Mouse (Mus musculus): ENCODE results near the gene Klhl1. TPM values are rescaled to one million over a fixed set of nuclear protein-coding genes. Genes with fewer than 3 reads are reported as not detected.

The Klhl1 gene
- total and polyA plus RNA-seq, 3 experiments, result 0.05 TPM; not detected in 2

DNA sequence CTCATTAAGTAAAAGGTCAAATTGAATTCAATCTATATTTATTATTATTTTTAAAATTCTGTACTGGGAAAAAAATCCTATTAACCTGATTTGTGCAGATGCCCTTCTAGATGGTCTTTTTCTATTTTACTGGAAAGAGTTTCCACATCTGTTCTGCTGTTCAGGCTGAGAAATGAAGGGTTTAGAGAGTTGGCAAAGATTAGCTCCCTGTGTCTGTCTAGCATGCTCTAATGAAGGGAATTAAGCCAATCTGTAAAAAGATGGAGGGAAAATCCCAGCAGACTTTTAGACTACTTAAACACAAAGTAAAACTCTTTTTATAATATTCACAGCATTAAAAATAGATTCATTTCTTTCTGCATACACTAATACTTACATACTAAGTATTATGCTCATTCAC lies 47.6 kb downstream of the Klhl1 start:
- no peaks in the 10 kb centered on the region for H3K36me3 ChIP-seq (replicated peaks)
- H3K27me3 ChIP-seq (ENCODE audit: insufficient read depth, low read length), result no peaks in the 10 kb centered on the region
- TF ChIP-seq POLR2AphosphoS5 (IDR thresholded peaks at IDR 0.05; ENCODE audit: insufficient replicate concordance, low read depth, low read length), result no peak
- TF ChIP-seq TAL1 (conservative IDR thresholded peaks at IDR 0.05; ENCODE audit: low read depth, low read length), result no peak
- TF ChIP-seq GATA1 (IDR thresholded peaks at IDR 0.05; ENCODE audit: borderline replicate concordance, low read length), result no peak
- TF ChIP-seq CTCF (IDR thresholded peaks at IDR 0.05; ENCODE audit: low read depth, low read length), result no peak
- TF ChIP-seq GATA2 (IDR thresholded peaks at IDR 0.05; ENCODE audit: borderline replicate concordance, low read depth, low read length), result no peak
- DNase-seq (ENCODE audit: low spot score) (no peak), ATAC-seq (ENCODE audit: extremely low read depth, insufficient number of reproducible peaks, low FRiP score, poor library complexity, severe bottlenecking) (no peak)
- H3K9me3 ChIP-seq (replicated peaks), result peaks cover 13% of the 10 kb centered on the region
- H3K4me1 ChIP-seq (ENCODE audit: insufficient read depth, low read depth, low read length), result no peaks in the 10 kb centered on the region
- H3K4me3 ChIP-seq (ENCODE audit: low read depth, low read length), result no peak overlapping the region

DNA sequence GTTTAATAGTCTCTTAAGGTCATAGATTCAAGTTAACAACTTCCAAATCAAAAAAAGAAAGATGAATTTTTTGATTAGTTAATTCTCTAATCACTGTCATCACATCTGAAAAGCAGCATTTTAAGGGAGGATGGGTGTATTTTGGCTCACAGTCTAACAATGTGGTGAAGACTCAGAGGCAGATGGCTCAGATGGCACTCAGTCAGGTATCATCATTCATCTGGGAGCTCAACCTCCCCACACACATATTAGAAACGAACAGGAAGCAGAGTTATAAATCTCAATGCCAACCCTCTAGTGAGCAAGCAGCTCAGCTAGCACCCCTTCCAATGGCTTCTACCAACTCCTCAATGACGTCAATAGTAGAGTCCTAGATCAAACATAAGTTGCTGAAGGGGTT lies 57.1 kb downstream of the Klhl1 start:
- H3K9me3 ChIP-seq (replicated peaks), result 0 out of 2 replicates have a peak, but pooled peaks cover 2% of the 10 kb centered on the region
- no peak overlapping the region for H3K4me3 ChIP-seq (ENCODE audit: low read depth, low read length)
- H3K4me1 ChIP-seq (ENCODE audit: insufficient read depth, low read depth, low read length), result no peaks in the 10 kb centered on the region
- no peaks in the 10 kb centered on the region for H3K27me3 ChIP-seq (ENCODE audit: insufficient read depth, low read length)
- ATAC-seq (ENCODE audit: extremely low read depth, insufficient number of reproducible peaks, low FRiP score, poor library complexity, severe bottlenecking) (no peak), DNase-seq (ENCODE audit: low spot score) (no peak)
- H3K36me3 ChIP-seq (replicated peaks), result no peaks in the 10 kb centered on the region
- TF ChIP-seq CTCF (IDR thresholded peaks at IDR 0.05; ENCODE audit: low read depth, low read length) (no peak), TAL1 (conservative IDR thresholded peaks at IDR 0.05; ENCODE audit: low read depth, low read length) (no peak), GATA2 (IDR thresholded peaks at IDR 0.05; ENCODE audit: borderline replicate concordance, low read depth, low read length) (no peak), POLR2AphosphoS5 (IDR thresholded peaks at IDR 0.05; ENCODE audit: insufficient replicate concordance, low read depth, low read length) (no peak), GATA1 (IDR thresholded peaks at IDR 0.05; ENCODE audit: borderline replicate concordance, low read length) (no peak)

DNA sequence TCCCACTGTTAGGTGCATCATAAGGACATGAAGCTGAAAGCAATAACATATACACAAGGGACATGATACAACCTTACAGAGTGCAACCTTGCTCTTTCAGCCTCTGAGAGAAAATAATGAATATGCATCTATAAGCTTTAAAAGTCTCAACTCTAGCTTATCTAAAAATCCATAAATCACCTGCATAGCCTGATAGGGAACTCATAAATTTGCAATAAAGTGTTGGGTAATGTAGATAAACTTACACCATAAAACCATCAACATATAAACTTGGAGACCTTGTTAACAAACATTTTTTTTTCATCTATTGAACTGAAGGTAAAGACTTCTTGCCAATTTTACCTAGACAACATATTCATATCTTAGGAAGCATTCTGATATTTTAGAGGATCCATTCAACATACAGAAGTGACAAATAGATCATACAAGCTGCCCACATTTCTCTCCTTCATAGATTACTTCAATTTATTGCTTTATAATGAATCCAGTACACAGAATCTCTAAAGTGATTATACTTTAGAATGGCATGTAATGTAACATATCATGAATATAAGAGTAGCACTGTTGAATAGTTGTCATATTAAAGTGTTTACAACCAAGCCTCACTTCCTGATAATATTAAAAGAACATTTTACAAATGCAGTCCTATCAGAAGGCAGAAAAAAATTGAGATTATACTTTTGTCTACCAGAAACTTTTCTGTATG lies 126.7 kb downstream of the Klhl1 start:
- no peak for ATAC-seq (ENCODE audit: extremely low read depth, insufficient number of reproducible peaks, low FRiP score, poor library complexity, severe bottlenecking)
- H3K36me3 ChIP-seq (replicated peaks), result no peaks in the 10 kb centered on the region
- DNase-seq (ENCODE audit: low spot score), result no peak
- H3K9me3 ChIP-seq (replicated peaks), result no peaks in the 10 kb centered on the region
- no peak overlapping the region for H3K4me3 ChIP-seq (ENCODE audit: low read depth, low read length)
- H3K27me3 ChIP-seq (ENCODE audit: insufficient read depth, low read length), result no peaks in the 10 kb centered on the region
- no peak for TF ChIP-seq TAL1 (conservative IDR thresholded peaks at IDR 0.05; ENCODE audit: low read depth, low read length)
- TF ChIP-seq GATA2 (IDR thresholded peaks at IDR 0.05; ENCODE audit: borderline replicate concordance, low read depth, low read length), result no peak
- no peak for TF ChIP-seq POLR2AphosphoS5 (IDR thresholded peaks at IDR 0.05; ENCODE audit: insufficient replicate concordance, low read depth, low read length)
- no peak for TF ChIP-seq GATA1 (IDR thresholded peaks at IDR 0.05; ENCODE audit: borderline replicate concordance, low read length)
- no peak for TF ChIP-seq CTCF (IDR thresholded peaks at IDR 0.05; ENCODE audit: low read depth, low read length)
- no peaks in the 10 kb centered on the region for H3K4me1 ChIP-seq (ENCODE audit: insufficient read depth, low read depth, low read length)

DNA sequence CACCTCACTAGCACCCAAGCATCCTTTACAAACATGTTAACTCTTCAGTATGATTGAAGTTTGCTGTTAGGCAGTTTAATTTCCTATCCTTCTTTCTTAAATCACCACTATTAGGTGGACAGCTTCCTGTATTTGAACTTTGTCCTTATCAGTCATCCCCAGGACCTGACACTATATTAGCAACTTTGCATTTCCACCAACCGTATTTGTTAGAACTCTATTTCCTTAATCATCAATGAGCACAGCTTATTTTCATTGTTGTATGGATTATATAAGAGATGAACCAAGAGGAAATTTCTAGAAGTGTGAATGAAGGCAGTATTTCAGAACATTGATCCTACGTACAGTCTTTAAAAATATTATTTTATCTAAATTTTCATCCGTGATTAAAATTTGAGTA lies 156.2 kb downstream of the Klhl1 start:
- ATAC-seq (ENCODE audit: extremely low read depth, insufficient number of reproducible peaks, low FRiP score, poor library complexity, severe bottlenecking) (no peak), DNase-seq (ENCODE audit: low spot score) (no peak)
- H3K4me1 ChIP-seq (ENCODE audit: insufficient read depth, low read depth, low read length), result no peaks in the 10 kb centered on the region
- no peaks in the 10 kb centered on the region for H3K36me3 ChIP-seq (replicated peaks)
- H3K27me3 ChIP-seq (ENCODE audit: insufficient read depth, low read length), result no peaks in the 10 kb centered on the region
- no peak for TF ChIP-seq TAL1 (conservative IDR thresholded peaks at IDR 0.05; ENCODE audit: low read depth, low read length)
- no peak for TF ChIP-seq GATA1 (IDR thresholded peaks at IDR 0.05; ENCODE audit: borderline replicate concordance, low read length)
- TF ChIP-seq GATA2 (IDR thresholded peaks at IDR 0.05; ENCODE audit: borderline replicate concordance, low read depth, low read length), result no peak
- TF ChIP-seq POLR2AphosphoS5 (IDR thresholded peaks at IDR 0.05; ENCODE audit: insufficient replicate concordance, low read depth, low read length), result no peak
- no peak for TF ChIP-seq CTCF (IDR thresholded peaks at IDR 0.05; ENCODE audit: low read depth, low read length)
- no peak overlapping the region for H3K4me3 ChIP-seq (ENCODE audit: low read depth, low read length)
- H3K9me3 ChIP-seq (replicated peaks), result peaks cover 2% of the 10 kb centered on the region; the same call in 1 of the 2 replicates

DNA sequence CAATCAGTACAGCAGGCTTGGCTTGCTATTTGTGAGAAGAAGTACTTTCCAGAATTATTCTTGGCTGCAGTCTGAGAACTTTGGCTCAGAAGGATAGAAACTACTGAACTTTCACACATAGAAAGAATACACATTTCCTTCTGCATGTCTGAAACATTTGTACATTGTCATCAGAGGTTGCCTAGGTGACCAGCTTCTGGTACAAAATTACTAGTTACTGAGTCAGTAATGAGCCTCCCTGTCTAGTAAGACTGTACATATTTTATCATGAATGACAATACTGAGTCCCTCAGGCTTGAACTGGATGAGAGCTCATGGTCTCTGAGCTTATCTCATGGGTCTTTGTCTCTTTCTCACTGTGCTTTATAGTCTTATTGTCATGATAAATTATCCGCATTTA lies 170.7 kb downstream of the Klhl1 start:
- DNase-seq (ENCODE audit: low spot score), result no peak
- no peaks in the 10 kb centered on the region for H3K4me1 ChIP-seq (ENCODE audit: insufficient read depth, low read depth, low read length)
- H3K9me3 ChIP-seq (replicated peaks), result peaks cover 6% of the 10 kb centered on the region; the same call in 1 of the 2 replicates
- H3K36me3 ChIP-seq (replicated peaks), result no peaks in the 10 kb centered on the region
- no peak overlapping the region for H3K4me3 ChIP-seq (ENCODE audit: low read depth, low read length)
- H3K27me3 ChIP-seq (ENCODE audit: insufficient read depth, low read length), result no peaks in the 10 kb centered on the region
- ATAC-seq (ENCODE audit: extremely low read depth, insufficient number of reproducible peaks, low FRiP score, poor library complexity, severe bottlenecking), result no peak
- TF ChIP-seq POLR2AphosphoS5 (IDR thresholded peaks at IDR 0.05; ENCODE audit: insufficient replicate concordance, low read depth, low read length), result no peak
- no peak for TF ChIP-seq GATA2 (IDR thresholded peaks at IDR 0.05; ENCODE audit: borderline replicate concordance, low read depth, low read length)
- no peak for TF ChIP-seq GATA1 (IDR thresholded peaks at IDR 0.05; ENCODE audit: borderline replicate concordance, low read length)
- TF ChIP-seq TAL1 (conservative IDR thresholded peaks at IDR 0.05; ENCODE audit: low read depth, low read length), result no peak
- TF ChIP-seq CTCF (IDR thresholded peaks at IDR 0.05; ENCODE audit: low read depth, low read length), result no peak

DNA sequence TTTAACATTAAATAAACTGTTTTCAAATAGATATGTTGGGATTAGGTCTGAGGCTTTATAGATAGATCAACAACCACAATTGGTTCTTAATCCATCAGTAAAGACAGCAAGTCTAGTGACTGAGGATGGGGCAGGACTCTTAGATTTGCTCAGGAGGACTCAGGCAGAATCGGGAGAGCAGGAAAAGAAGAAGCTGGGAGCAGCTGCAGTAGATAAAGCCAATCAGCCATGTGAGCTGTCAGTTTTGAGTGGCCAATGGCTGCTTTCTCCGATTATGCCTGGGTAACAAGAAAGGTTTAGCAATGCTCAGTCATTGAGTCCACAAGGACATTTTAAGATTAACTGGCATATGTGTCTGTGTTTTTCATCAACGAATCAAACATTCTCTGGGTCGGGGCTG lies 187.8 kb downstream of the Klhl1 start:
- TF ChIP-seq POLR2AphosphoS5 (IDR thresholded peaks at IDR 0.05; ENCODE audit: insufficient replicate concordance, low read depth, low read length), result no peak
- TF ChIP-seq TAL1 (conservative IDR thresholded peaks at IDR 0.05; ENCODE audit: low read depth, low read length), result no peak
- no peak for TF ChIP-seq GATA1 (IDR thresholded peaks at IDR 0.05; ENCODE audit: borderline replicate concordance, low read length)
- TF ChIP-seq GATA2 (IDR thresholded peaks at IDR 0.05; ENCODE audit: borderline replicate concordance, low read depth, low read length), result no peak
- TF ChIP-seq CTCF (IDR thresholded peaks at IDR 0.05; ENCODE audit: low read depth, low read length), result no peak
- no peak for DNase-seq (ENCODE audit: low spot score)
- no peak overlapping the region for H3K4me3 ChIP-seq (ENCODE audit: low read depth, low read length)
- H3K4me1 ChIP-seq (ENCODE audit: insufficient read depth, low read depth, low read length), result no peaks in the 10 kb centered on the region
- no peaks in the 10 kb centered on the region for H3K27me3 ChIP-seq (ENCODE audit: insufficient read depth, low read length)
- no peak for ATAC-seq (ENCODE audit: extremely low read depth, insufficient number of reproducible peaks, low FRiP score, poor library complexity, severe bottlenecking)
- no peaks in the 10 kb centered on the region for H3K36me3 ChIP-seq (replicated peaks)
- no peaks in the 10 kb centered on the region for H3K9me3 ChIP-seq (replicated peaks)
